Mouse (Mus musculus) thymus, postnatal 25 days (tissue): ENCODE data around the gene Exoc4.

Experiments used
- DNase-seq: peaks from one replicate; pipeline ENCODE4 v3.0.0; 2022

Exoc4 gene

GRCm38 (mm10) chr6:33248894-33249758 lies at the start of gene Exoc4:
Gene Exoc4 (plus strand): TSS chr6:33249085.
- peak; percentile 93 for DNase-seq

GRCm38 (mm10) chr6:33218780-33219179 lies 30.1 kb upstream of the Exoc4 start:
- no peak for DNase-seq

GRCm38 (mm10) chr6:33226700-33227099 lies 22.2 kb upstream of the Exoc4 start:
- no peak for DNase-seq

- DNase-seq, result no peak
Observed at GRCm38 (mm10) chr6:33227371-33227770, 21.5 kb upstream of the Exoc4 start.

- DNase-seq, result no peak
Observed at GRCm38 (mm10) chr6:33241250-33241649, 7.6 kb upstream of the Exoc4 start.

GRCm38 (mm10) chr6:33244546-33244945 lies 4.3 kb upstream of the Exoc4 start:
- no peak for DNase-seq

GRCm38 (mm10) chr6:33247146-33247545 lies 1.7 kb upstream of the Exoc4 start:
- DNase-seq, result no peak

- DNase-seq, result no peak
Observed at GRCm38 (mm10) chr6:33247576-33248355, 1.1 kb upstream of the Exoc4 start.

- no peak for DNase-seq
Observed at GRCm38 (mm10) chr6:33256638-33257037, 7.8 kb downstream of the Exoc4 start.

GRCm38 (mm10) chr6:33257076-33257789 lies 8.3 kb downstream of the Exoc4 start:
- no peak for DNase-seq

- DNase-seq, result no peak
Observed at GRCm38 (mm10) chr6:33259926-33260325, 11.0 kb downstream of the Exoc4 start.

GRCm38 (mm10) chr6:33261606-33262005 lies 12.7 kb downstream of the Exoc4 start:
- no peak for DNase-seq

- no peak for DNase-seq
Observed at GRCm38 (mm10) chr6:33263950-33264349, 15.1 kb downstream of the Exoc4 start.

GRCm38 (mm10) chr6:33264388-33264787 lies 15.5 kb downstream of the Exoc4 start:
- DNase-seq, result no peak

- no peak for DNase-seq
Observed at GRCm38 (mm10) chr6:33267571-33267970, 18.7 kb downstream of the Exoc4 start.

GRCm38 (mm10) chr6:33283523-33283922 lies 34.6 kb downstream of the Exoc4 start:
- DNase-seq, result no peak

- DNase-seq, result no peak
Observed at GRCm38 (mm10) chr6:33283936-33284335, 35.1 kb downstream of the Exoc4 start.

GRCm38 (mm10) chr6:33286376-33286775 lies 37.5 kb downstream of the Exoc4 start:
- no peak for DNase-seq

GRCm38 (mm10) chr6:33294626-33295025 lies 45.7 kb downstream of the Exoc4 start:
- DNase-seq, result no peak

GRCm38 (mm10) chr6:33297566-33297965 lies 48.7 kb downstream of the Exoc4 start:
- peak; percentile 9 for DNase-seq

- DNase-seq, result no peak
Observed at GRCm38 (mm10) chr6:33298768-33299167, 49.9 kb downstream of the Exoc4 start.

GRCm38 (mm10) chr6:33305996-33306395 lies 57.1 kb downstream of the Exoc4 start:
- DNase-seq, result no peak

- no peak for DNase-seq
Observed at GRCm38 (mm10) chr6:33308646-33309045, 59.8 kb downstream of the Exoc4 start.
